Mouse (Mus musculus) small intestine, adult 2 months (tissue): Measurements from ENCODE around the gene Sp100.

Experiments
- CTCF ChIP-seq: fragments of 200-500 bp; IDR thresholded peaks from 2 replicates; pipeline ENCODE4 v1.5.1; 2012; ENCODE audit warnings: low read depth, mild to moderate bottlenecking, control low read depth, inconsistent platforms, low read length, moderate library complexity, mixed read lengths; ENCODE audit not compliant: insufficient replicate concordance, insufficient read length; ENCODE audit errors: extremely low read depth
- POLR2A ChIP-seq: fragments of 200-500 bp; IDR thresholded peaks from 2 replicates; pipeline ENCODE4 v1.6.1; 2012; ENCODE audit warnings: low read depth, mild to moderate bottlenecking, control low read depth, inconsistent platforms, low read length, moderate library complexity

DNA sequence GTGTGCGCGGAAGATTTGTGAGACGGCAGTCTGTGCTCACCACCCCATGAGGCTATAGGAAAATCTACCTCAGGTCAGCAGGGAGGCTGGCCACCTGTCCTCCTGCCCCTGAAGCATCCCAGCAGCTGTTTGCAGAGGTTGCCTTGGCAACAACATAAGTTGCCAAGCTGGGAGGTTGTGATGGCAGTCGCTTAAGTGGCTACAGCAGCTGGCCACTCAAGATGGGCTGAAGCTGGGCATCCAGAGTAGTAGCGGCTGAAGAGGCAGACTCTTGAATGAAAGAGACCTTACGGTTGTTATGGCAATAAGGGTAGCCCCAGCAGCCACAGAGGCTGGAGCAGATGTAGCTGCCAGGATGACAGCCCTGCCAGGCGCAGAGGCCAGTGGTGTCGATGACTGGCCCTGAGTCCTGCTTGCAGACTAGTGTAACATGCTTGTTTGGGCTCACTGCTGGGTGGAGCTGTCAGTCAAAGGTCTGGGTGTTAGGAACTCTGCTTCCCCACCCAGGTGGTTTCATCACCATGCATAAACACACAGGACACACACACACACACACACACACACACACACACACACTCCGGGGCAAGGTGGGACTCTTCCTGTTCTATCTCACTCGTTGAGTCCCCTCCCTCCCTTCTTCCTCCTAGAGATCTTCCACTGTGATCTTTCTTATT lies 70.6 kb downstream of the Sp100 start:
- no peak for TF ChIP-seq CTCF
- no peak for TF ChIP-seq POLR2A
